Mouse (Mus musculus): Measurements from ENCODE around the gene Arid1a.

Gene Arid1a

GRCm38 (mm10) chr4:133756514-133757268 lies at the start of gene Arid1a:
Arid1a (minus strand) TSS chr4:133756769.
- peak; percentile 99 for DNase-seq (ENCODE audit: low spot score)

- DNase-seq (ENCODE audit: low spot score), result peak; percentile 5
These were observed 48.1 kb upstream of the Arid1a start for GRCm38 (mm10) chr4:133804401-133805263.

GRCm38 (mm10) chr4:133800589-133800988 lies 44.0 kb upstream of the Arid1a start:
- no peak for DNase-seq (ENCODE audit: low spot score)

GRCm38 (mm10) chr4:133793269-133793668 lies 36.7 kb upstream of the Arid1a start:
- peak; percentile 5 for DNase-seq (ENCODE audit: low spot score)

GRCm38 (mm10) chr4:133774570-133775554 lies 18.3 kb upstream of the Arid1a start:
- DNase-seq (ENCODE audit: low spot score), result peak; percentile 98

GRCm38 (mm10) chr4:133769157-133769556 lies 12.6 kb upstream of the Arid1a start:
- DNase-seq (ENCODE audit: low spot score), result no peak

GRCm38 (mm10) chr4:133763112-133763511 lies 6.5 kb upstream of the Arid1a start:
- no peak for DNase-seq (ENCODE audit: low spot score)

GRCm38 (mm10) chr4:133759659-133760058 lies 3.1 kb upstream of the Arid1a start:
- DNase-seq (ENCODE audit: low spot score), result no peak

GRCm38 (mm10) chr4:133757269-133757835 lies 783 bp upstream of the Arid1a start:
- peak; percentile 98 for DNase-seq (ENCODE audit: low spot score)

- peak; percentile 74 for DNase-seq (ENCODE audit: low spot score)
These were observed 653 bp downstream of the Arid1a start for GRCm38 (mm10) chr4:133755861-133756371.

GRCm38 (mm10) chr4:133754871-133755765 lies 1.5 kb downstream of the Arid1a start:
- peak; percentile 62 for DNase-seq (ENCODE audit: low spot score)

- DNase-seq (ENCODE audit: low spot score), result peak; percentile 100
These were observed 2.3 kb downstream of the Arid1a start for GRCm38 (mm10) chr4:133754238-133754637.

- DNase-seq (ENCODE audit: low spot score), result peak; percentile 78
These were observed 3.0 kb downstream of the Arid1a start for GRCm38 (mm10) chr4:133753375-133754190.

GRCm38 (mm10) chr4:133752449-133753374 lies 3.9 kb downstream of the Arid1a start:
- peak; percentile 66 for DNase-seq (ENCODE audit: low spot score)

- DNase-seq (ENCODE audit: low spot score), result peak; percentile 94
These were observed 4.8 kb downstream of the Arid1a start for GRCm38 (mm10) chr4:133751521-133752448.

- no peak for DNase-seq (ENCODE audit: low spot score)
These were observed 6.3 kb downstream of the Arid1a start for GRCm38 (mm10) chr4:133750184-133750775.

- no peak for DNase-seq (ENCODE audit: low spot score)
These were observed 21.3 kb downstream of the Arid1a start for GRCm38 (mm10) chr4:133735282-133735681.
